Mouse (Mus musculus) testis, postnatal 10 days (tissue): ENCODE measurements around the gene Nmt2.
A peak's percentile ranks its signal among the peaks of the same experiment; 100 is the strongest.

Source experiments
- DNase-seq: peaks from one replicate; pipeline ENCODE4 v3.0.0; 2021; ENCODE audit warnings: low spot score

The Nmt2 gene

DNA sequence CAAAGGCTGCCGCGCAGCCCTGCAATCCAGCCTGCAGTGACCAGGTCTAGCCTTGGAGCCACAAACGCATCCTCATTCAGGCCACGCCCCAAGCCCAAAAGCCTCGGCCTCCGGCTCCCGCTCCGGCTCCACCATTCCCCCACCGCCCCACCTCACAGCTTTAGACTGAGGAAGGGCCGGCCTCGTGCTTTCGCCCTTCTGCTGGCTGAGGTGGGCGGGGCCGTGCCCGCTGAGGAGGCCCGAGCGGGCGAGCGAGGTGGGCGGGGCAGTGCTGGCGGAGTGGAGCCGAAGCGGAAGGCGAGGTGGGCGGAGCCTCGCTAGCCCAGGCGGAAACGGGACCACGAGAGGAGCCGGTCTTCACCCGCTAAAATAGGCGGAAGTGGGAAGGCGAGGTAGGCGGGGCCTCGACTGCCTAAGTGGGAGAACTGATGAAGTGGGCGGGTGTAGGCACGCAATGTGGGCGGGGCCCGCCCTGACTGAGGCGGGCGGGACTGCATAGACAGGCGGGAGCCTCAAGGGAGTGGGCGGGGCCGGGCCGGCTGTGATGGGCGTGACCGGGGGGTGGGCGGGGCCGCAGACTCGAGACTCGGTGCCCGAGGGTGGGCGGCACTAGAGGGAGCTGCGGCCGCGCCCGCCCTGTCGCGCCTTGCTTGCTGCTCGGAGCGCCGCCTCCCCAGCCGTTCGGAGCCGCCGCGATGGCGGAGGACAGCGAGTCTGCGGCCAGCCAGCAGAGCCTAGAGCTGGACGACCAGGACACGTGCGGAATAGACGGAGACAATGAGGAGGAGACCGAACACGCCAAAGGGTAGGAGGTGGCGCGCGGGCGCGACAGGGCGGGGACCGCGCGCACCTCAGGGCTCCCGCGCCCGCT lies at the start of gene Nmt2:
TSS of gene Nmt2 (plus strand) at position 611 of the 871 bp plus-strand sequence.
- DNase-seq: peak; percentile 99

DNA sequence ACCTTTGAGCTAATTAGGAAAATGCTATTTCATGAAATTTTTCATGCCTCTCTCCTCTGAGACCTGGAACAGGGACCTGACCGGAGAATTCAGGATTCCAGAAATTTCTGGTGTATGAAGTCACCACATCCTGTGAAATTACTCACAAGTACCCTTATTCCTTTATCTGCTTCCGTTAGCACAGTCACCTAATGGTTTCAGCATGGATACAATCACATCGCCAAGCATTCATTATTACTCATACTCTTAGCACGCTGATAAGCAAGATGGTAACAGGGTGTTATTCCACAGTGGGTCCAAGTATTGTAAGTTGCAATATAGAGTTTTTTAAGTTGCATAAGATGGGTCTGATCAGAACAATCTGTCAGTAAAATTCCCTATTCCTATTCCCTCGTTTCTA lies 44.8 kb upstream of the Nmt2 start:
- no peak for DNase-seq

DNA sequence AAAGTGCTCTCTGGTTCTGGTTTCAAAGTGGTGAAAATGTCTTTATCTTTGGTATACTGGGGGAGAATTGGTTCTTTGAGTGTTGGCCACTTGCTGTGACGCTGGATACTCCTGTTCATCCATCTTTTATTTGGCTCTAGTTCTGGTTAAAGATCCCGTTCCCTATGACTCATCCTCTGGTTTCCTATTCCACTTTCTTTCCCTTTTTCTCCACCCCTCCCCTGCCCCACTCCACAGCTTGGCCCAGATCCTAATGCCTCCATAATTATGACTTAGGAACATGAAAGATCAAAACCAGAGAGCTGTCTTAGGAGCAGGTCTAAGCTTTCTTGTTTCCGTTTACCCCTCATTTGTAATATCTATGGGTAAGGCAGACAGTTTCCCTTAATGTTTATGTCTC lies 39.8 kb upstream of the Nmt2 start:
- no peak for DNase-seq

DNA sequence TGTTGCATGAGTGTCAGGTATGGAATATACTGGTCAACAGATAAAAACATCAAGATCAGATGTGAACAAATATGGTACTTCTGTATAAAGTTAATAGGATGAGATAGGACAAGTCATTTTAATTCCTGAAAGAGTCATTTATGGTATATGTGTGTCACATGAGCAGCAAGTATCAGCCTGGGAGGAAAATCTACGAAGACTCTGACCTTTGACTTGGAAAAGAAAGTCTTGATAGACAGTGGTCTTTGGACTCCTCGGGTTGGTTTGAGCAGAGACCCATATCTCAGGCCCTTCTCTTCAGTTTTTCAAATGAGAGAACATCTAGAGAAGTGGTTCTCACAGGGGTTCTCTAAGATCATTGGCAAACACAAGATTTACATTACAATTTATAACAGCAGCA lies 32.7 kb upstream of the Nmt2 start:
- no peak for DNase-seq

DNA sequence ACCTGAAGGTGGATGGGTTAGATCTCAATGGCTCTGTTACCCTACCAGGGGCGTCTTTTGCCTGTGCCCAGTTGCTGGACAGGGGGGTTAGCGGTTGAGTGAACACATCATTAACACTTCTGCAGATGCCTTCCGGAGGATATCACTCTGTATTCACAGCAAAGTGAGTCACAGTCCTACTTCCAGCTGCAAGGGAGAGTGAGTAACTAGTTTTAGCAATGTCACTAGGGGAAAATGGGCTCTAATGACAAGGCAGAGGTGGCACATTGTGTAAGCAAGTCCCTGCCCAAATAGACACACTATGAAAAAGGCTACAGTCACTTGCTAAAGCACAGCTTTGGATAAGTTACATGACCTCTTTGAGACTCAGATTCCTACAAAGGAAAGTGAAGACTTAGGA lies 17.5 kb upstream of the Nmt2 start:
- no peak for DNase-seq

DNA sequence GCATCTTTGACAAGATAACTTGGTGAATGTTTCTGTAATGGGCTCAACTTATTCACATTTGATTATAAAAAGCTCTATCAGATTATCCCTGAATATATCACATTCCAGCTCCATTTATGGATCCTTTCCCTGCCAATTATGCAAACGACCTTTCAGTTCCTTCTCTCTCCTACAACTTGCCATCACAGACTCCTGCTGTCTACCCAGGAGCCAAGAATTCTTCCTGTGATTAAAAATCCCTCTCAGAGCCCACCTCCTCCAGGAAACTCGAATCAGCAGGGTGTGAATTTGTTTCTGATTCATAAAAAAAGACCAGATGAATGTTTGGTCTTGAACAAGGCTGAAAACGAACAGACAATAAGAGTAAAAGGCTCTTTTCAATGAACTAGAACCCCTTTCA lies 16.1 kb upstream of the Nmt2 start:
- DNase-seq: no peak

DNA sequence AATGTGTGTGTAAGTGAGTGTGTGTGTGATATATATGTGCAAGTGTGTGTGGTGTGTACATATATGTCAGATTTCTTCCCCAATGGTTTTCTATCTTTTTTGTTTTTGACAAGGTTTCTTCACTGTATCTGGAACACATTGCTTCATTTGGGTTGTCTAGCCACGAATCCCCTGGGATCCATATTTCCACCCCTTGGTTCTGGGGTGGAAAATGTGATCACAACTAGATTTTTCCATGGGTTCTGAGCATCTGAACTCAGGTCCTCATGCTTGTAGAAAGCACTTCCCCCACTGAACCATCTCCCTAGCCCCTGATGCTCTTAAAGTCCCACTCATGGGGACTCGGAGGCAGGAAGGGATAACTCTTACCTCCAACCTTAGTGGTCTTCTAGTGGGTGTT lies 10.7 kb upstream of the Nmt2 start:
- DNase-seq: no peak

DNA sequence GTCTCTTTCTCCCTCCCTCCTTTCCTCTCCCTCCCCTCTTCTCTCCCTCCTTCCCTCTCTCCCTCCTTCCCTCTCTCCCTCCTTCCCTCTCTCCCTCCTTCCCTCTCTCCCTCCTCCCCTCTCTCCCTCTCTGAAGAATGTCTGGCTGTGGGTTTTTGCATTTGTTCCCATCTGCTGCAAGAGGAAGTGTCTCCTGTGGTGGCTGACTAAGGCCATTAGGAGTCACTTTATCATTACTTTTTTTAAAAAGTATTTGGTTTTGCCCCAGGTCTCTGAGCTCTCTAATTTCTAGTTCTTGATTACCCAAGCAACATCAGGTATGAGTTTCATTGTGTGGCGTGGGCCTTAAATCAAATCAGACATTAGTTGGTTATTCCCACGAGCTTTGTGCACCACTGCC lies 7.9 kb upstream of the Nmt2 start:
- DNase-seq: no peak

DNA sequence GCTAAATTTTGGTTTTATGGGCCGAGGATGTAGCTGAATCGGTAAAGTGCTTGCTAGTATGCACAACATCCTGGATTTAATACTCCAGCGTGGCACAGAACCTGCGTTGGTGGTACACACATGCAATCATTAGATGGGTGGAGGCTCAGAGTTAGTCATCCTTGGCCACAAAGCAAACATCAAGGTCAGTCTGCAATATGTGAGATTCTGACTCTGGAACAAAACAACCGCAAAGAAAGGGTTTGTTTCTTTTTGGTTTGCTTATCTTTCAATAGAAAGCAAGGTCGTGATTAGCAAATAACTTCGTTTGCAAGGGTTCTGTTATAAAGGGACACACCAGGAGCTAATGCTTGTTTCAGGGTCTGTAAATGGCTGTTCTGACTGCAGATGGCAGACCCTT lies 6.5 kb upstream of the Nmt2 start:
- no peak for DNase-seq

DNA sequence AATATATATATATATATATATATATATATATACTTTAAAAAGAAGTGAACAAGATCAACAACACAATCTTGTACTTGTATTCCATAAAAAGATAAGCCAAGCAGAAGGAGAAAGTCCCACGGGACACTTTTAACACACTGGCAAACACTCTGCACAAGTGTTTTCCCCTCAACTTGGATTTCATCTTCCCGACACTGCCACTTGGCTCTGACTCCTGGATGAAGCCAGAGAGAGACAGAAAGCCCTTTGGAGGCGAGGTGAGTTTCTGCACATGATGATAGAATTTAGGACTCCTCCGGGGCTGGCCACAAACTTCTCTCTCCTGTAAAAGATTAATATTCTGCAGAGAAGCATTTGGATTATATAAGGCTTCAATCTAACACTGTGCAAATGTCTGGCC lies 2.7 kb upstream of the Nmt2 start:
- no peak for DNase-seq

DNA sequence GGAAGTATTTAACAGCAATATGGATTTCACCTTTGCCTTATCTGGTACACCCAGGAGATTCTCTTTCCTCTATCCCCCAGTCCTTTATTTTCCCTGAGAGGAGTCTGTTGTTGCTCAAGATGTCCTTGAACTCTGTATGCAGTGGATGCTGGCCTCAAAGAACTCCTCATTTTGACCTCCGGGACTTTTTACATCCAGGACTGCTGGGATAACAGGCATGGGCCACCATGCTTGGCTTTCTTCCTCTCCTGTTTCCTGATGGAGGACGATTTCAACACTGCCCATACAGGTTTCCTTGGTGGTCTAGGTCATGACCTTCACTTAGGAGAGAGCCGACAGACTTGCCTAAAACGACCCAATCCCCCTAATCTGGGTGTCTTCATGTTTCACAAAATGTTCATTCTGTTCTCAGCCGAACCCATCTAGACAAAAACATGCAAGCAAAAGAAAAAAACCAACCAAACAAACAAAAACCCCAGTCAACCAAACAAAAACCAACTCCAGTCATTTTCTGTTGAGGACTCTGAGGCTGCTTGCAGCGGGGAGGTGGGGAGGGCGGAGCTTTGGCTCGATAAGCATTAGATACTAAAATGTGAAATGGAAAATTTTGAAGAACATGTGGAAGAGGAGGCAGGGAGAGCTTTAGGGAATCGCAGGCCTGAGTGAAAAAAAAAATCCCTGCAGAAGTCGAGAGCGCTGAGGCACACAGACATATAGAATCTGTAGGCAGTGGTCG lies 978 bp upstream of the Nmt2 start:
- DNase-seq: peak; percentile 73

DNA sequence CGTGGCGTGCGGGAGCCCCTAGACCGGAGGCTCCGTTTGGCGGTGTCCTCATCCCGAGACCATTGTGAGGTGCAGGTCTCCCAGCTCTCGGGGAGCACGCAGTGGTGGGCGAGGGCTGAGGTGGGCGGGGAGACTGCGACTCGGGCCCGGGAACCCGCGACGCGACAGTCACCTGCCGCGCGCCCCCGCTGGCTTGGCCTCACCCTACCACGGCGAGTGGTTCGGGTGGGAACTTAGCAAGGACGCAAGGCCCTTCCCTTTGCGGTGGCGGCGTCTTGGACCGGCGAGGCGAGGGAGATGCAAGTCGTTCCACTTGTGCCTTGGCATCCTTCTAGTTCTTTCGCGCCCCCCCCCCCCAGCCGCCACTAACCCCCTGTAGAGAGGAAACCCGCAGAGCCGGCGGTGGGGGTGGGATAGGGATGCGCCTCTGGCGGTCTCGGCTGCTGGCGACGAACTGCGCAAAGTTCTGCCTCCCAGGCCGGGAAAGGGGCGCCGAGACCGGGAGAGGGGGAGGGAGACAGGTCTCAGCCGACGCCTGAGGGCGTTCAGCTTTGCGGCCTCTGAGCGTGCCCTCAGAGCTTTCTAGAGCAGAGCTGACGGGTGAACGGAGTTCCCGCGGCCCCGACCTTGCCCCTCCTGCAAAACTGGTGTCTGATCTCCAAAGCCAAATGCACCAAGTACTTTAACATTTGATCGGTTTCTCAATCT lies 615 bp downstream of the Nmt2 start:
- DNase-seq: peak; percentile 79

DNA sequence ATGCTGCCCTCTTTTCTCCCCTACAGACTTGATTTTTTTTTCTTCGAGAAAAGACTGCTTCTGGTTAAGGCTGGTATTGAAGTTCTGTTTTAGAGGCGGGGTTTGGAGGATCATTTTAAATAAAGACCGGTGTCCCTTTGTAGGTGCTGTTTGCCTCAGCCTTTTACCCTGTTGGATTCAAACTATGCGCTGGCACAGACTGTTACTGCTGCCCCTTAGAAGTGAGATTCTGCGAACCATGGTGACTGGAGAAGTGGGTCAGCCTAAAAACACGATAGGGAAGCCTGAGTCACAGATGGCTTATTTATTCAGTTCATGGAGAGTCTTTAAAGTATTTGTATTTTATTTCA lies 1.1 kb downstream of the Nmt2 start:
- no peak for DNase-seq

DNA sequence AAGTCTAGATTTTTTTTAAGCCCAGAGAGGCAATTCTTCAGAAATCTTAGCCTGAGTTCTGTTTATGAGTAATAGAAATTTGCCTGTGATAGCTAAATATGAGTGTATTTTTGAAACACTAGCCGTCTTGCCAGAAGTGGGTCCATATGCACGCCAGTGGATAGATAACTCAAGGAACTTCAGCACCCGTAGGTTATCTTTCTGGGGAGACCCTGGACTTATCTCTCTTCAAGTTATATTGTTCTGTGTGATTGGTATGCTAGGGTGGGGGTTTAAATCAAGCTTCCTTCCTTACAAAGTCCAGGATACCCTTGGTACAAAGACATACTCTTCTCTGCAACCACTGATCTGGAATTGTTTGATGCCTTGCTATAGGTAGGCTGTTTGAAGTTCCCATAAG lies 1.7 kb downstream of the Nmt2 start:
- DNase-seq: no peak

DNA sequence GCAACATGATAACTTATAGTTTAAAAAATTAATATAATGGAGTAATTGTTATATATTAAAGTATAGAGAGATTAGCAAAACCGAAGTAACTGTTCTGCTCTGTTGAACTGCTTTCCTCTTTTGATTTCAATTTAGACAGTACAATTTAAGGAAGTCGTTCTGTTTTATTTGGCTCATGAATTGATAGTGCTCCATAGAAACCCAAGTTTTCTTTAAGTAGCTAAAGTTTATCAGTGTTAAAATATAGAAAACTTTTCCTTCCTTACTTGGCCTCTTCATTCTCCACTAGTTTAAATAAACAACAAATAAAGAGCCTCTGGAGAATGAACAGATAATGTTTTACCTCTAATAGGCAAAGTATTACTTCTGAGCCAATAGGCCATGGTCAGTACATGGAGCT lies 2.2 kb downstream of the Nmt2 start:
- DNase-seq: no peak

DNA sequence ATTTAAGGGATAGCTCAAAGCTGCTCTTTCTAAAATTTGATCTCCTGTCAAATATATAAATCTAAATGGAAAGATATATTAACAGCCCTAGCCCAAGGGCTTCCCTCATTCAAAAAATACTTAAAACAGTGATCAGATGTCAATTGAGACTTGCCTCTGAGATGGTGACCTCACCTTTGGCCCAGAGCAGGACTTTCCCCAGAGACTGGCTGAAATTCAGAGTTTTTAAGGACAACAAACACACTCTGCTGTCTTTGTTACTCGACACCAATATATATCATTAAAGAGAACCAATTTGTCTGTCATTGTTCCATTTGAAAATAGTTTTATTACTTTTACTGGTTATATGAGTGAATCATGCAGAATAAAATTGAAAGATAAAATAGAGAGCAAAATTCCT lies 5.6 kb downstream of the Nmt2 start:
- DNase-seq: no peak

DNA sequence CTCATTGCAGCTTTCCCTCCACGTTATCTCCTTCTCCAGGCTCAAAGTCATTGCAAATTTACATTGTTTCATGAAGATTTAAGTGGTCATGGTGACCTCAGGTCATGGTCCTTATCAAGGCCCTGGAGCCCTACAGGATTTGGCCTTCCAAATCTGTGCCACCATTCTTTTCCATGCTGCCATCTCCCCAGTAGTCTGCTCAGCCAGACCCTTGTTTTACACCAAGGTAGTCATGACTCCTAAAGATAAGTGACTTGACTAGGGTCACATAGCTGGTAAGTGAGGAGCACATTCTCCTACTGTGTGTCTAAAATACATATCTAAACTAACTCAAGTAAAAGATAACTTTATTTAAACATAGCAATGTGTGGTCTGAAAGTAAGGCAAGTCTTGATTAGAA lies 8.2 kb downstream of the Nmt2 start:
- DNase-seq: no peak

DNA sequence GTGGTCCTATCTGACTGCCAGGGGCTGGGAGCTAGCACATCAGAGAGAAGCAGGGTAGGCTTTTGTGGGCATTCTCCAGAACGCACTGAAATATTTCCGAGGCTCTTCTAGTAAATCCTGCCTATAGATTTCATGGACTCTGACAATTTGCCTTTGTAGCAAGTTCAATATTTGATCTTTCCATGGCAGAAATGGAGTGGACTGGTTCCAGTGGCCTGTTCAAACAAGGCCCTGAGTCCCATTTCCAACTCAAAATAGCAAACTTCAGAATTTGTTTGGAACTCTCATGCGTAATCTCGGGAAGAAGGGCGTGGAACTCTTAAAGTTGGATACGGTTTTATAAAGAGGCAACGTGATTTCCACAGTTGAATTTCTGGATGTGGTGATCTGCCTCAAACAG lies 11.8 kb downstream of the Nmt2 start:
- DNase-seq: no peak

DNA sequence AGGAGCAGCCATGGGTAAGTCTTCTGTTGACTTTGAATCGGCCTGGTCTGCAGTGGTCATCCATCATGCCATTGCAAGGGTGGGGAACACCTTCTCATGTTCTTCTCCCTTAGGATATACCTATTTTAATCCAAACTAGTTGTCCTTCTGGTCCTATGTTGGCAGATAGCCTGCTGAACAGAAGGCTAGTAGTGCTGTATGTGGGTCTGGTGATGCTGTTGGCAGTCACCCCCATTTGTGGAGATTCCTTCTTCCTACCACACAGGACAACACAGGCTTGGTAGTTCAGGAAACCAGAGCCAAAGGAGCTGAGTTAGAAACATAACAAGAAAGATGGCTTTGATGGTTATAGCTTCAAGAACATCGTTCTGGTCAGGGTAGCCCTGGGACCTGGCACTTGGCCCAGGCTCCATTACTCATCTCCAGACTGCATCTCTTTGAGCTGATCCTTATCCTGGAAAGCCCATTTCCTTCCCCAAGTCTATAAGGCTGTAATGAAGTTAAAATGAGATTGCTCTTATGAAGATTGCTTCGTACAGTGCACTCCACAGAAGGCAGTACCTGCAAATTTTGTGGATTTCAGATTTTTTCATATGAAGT lies 21.5 kb downstream of the Nmt2 start:
- no peak for DNase-seq

DNA sequence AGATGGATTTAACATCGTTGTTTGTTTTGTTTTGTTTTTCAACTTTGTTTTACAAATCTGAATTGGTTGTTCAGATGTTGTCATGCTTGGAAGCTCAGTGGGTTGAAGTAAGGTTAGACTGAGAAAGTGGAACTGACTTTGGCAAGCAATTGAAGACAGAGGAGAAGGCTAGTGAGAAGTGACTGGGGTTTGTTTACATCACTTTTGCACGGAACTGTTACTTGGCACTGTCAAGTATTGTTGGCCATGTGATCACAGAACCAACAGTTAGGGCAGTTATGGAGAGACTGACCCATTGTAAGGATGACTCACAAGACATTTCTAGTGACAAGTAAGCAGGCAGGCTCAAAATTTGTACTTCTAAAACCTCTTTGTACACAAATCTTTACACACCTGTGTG lies 39.1 kb downstream of the Nmt2 start:
- no peak for DNase-seq

DNA sequence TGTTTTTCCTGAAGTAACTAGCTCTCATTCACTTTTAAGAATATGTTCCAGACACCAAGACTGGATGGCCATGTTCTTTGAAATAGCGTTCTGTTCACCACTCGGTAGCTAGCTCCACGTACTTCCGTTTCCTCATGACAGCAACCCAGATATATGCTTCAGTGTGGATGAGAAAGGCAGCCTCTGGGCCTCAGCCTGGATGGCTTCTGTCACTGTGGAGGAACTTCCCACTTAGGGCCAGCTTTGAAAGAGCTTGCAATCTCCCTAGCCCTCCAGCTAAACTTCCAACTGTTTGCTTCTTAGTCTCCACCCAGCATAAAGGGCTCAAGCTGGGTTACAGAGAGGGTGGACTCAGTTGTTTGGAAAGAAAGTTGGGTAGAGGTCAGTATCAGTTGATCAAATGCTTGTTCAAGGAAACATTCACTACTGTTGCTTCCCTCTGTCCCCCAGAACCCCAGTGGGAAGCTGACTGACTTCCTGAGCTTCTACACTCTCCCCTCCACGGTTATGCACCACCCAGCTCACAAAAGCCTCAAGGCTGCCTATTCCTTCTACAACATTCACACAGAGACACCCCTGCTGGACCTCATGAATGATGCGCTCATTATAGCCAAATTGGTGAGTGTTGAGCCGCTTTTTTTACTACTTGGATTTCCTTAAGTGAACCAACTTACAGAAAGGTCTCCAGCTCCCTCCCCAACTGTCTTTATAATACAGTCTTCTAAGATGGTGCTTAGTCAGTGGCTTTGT lies 40.5 kb downstream of the Nmt2 start:
- no peak for DNase-seq

DNA sequence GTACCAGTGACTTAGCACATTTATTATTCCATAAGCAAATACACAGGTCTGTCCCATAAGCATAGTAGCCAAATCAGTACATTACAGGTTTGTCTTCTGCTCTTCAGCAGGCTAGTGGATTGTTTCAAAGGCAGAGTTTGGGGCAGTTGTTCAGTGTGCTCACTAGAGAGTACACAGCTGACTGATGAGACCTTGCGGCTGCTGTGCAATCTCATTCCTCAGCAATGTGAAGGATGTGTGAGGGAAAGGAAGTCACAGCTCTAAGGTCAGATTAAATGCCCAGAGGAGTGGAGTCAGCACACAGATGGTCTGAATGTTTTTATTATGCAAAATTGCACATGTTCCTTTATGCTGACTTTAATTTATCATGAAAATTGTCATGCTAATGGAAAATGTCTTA lies 42.5 kb downstream of the Nmt2 start:
- DNase-seq: no peak
